Mouse (Mus musculus): ENCODE measurements at regions not wholly inside any gene's neighbourhood (a gene's known extent, or its start where the extent isn't known, plus 50 kb on each side); places are given as distances from the start of the nearest gene placed in this dataset.

DNA sequence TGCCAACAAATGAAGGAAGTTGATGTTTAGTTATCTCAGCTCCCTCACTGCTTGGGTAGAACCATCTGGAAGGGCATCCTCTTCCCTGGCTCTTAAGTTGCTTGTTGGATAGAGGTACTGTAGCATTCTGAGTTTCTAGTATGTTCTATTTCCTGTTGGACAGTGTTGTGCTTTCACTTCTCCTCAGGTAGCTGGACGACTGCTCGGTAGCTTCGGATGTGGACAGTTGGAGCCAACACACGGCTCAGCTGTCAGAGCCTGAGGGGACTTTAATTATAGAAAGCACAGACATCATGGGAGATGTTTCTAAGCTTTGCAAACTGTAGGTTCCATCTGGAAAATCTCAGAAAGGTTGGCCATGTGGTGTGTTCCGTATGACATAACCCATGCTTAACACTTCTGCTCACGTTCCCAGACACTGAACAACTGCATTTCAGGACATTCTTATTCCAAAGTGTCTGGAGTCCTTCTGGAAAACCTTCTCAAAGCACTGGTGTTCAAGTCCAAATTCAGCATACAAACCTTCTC is 233.8 kb upstream of the Lrtm1 start:
- DNase-seq (ENCODE audit: low spot score) = no peak
- Histone ChIP-seq H3K27ac (replicated peaks) (no peak overlapping the region), H3K4me1 (no peaks in the 10 kb centered on the region), H3K36me3 (replicated peaks) (no peaks in the 10 kb centered on the region), H3K9me3 (no peaks in the 10 kb centered on the region), H3K27me3 (replicated peaks; ENCODE audit: low read depth, poor library complexity, severe bottlenecking) (no peaks in the 10 kb centered on the region), H3K4me3 (no peak overlapping the region)
- 87% methylated on average over 6 of the region's 6 CpGs for WGBS

DNA sequence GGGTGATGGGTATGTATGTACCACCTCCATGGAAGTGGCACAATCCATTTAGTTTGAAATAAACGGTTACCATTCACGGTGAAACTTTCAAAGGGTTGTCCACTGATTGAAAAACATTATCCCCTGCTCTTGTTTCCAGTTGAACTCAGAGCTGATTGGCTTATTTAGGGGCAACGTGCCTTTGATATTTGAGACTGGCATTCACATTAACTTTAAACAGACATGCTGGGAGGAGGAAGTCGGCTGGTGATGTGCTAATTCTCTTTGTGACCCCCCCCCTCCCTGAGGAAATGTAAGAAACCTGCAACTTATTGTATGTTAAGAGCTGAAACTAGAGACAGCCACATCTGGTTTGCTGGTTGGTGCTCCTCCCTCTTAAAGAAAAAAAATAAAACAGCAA is 219.7 kb upstream of the Lrtm1 start:
- peak overlapping the region; percentile 37 for H3K4me3 ChIP-seq
- H3K27me3 ChIP-seq (replicated peaks; ENCODE audit: low read depth, poor library complexity, severe bottlenecking) = peaks cover 18% of the 10 kb centered on the region
- no peaks in the 10 kb centered on the region for H3K9me3 ChIP-seq
- H3K27ac ChIP-seq (replicated peaks) = 0 out of 2 replicates have a peak overlapping the region, but pooled peaks have one; percentile 67
- DNase-seq (ENCODE audit: low spot score) = peak; percentile 75
- WGBS = 1% methylated on average over 4 of the region's 4 CpGs
- H3K36me3 ChIP-seq (replicated peaks) = no peaks in the 10 kb centered on the region
- peaks cover 21% of the 10 kb centered on the region for H3K4me1 ChIP-seq

DNA sequence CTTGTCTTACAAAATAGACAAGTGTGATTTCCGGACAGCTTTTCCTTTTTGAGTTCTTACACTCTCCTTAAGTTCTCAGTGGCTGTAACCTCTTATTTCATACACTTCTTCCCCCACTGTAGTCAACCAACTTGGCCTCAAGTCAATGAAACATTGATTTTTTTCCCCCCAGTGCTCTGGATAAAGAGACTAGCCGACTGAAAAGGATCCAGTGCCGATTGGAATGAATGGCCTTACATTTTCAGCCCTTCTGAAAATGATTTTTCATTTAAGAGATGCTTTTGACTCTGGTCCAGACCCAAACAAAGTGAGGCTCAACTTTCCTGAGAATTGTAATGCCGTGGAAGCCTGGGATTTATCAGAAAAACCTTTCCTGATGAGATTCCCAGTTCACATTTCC is 216.3 kb upstream of the Lrtm1 start:
- no peak overlapping the region for H3K27ac ChIP-seq (replicated peaks)
- WGBS = 82% methylated on average over 4 of the region's 4 CpGs
- H3K9me3 ChIP-seq = peaks cover 3% of the 10 kb centered on the region; the same call in 1 of the 2 replicates
- H3K27me3 ChIP-seq (replicated peaks; ENCODE audit: low read depth, poor library complexity, severe bottlenecking) = peaks cover 18% of the 10 kb centered on the region
- H3K4me3 ChIP-seq = no peak overlapping the region
- H3K36me3 ChIP-seq (replicated peaks) = no peaks in the 10 kb centered on the region
- DNase-seq (ENCODE audit: low spot score) = no peak
- peaks cover 21% of the 10 kb centered on the region for H3K4me1 ChIP-seq

DNA sequence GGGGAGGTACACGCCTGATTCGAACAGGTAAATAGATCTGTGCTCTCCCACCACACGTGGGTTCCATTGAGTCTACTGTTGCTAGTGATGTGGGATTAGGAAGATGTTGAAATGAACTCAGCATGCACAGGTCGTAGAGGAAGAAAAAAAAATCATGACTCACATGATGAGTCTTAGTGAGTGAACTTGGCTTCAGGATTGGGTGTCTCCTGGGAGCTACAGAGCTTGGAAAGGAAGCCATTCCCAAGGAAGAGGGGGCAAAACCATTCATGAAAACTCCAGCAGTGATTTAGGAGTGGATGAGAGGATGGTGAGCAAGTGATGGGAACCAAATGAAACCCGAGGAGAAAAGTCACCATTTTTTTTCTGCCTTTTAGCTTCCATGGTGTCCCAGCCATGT is 215.9 kb upstream of the Lrtm1 start:
- H3K4me1 ChIP-seq = peaks cover 21% of the 10 kb centered on the region
- WGBS = 83% methylated on average over 5 of the region's 5 CpGs
- no peak overlapping the region for H3K4me3 ChIP-seq
- H3K36me3 ChIP-seq (replicated peaks) = no peaks in the 10 kb centered on the region
- no peak overlapping the region for H3K27ac ChIP-seq (replicated peaks)
- H3K27me3 ChIP-seq (replicated peaks; ENCODE audit: low read depth, poor library complexity, severe bottlenecking) = peaks cover 18% of the 10 kb centered on the region
- DNase-seq (ENCODE audit: low spot score) = no peak
- H3K9me3 ChIP-seq = peaks cover 3% of the 10 kb centered on the region; the same call in 1 of the 2 replicates

DNA sequence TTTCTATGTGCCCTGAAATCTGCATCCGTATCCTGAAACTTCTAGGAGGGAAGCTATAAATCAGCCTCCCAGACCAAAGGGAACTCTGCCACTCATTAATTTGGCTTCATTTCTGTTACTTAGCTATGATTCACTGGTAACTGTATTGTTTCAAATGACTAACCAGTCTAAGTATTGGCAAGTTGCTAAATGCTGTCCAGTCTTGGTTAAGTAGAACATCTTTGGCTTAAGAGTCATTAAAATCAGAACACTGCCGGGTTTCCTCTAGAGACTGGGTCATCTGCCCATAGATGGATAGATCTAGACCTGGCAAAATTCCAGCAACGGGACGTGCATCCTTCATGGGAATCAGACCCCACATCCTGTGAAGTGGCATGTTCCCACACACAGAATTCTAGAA is 209.9 kb upstream of the Lrtm1 start:
- 92% methylated on average over 4 of the region's 4 CpGs for WGBS
- Histone ChIP-seq H3K9me3 (peaks cover 3% of the 10 kb centered on the region; the same call in 1 of the 2 replicates), H3K27me3 (replicated peaks; ENCODE audit: low read depth, poor library complexity, severe bottlenecking) (no peaks in the 10 kb centered on the region), H3K27ac (replicated peaks) (no peak overlapping the region), H3K4me3 (no peak overlapping the region), H3K4me1 (no peaks in the 10 kb centered on the region), H3K36me3 (replicated peaks) (no peaks in the 10 kb centered on the region)
- no peak for DNase-seq (ENCODE audit: low spot score)

DNA sequence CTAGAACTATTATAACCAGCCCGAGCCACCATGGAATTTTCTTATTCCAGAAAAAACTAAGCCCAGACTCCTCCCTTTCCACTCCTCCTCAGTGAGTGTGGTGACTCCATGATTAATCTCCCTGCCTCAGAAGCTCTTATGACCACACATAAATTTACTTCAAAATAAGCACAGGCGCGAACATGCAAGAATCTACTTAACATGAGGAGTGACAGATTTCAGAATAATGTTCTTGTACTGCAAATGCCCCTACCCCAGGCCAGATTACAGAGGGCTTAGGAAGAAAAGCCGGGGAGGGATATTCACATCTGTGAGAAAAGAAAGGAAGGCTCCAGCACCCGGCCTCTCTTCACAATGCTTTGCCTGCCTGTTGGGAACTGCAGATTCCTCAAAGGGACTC is 208.7 kb upstream of the Lrtm1 start:
- DNase-seq (ENCODE audit: low spot score) = no peak
- Histone ChIP-seq H3K36me3 (replicated peaks) (no peaks in the 10 kb centered on the region), H3K4me3 (no peak overlapping the region), H3K27ac (replicated peaks) (no peak overlapping the region), H3K9me3 (peaks cover 3% of the 10 kb centered on the region; the same call in 1 of the 2 replicates), H3K27me3 (replicated peaks; ENCODE audit: low read depth, poor library complexity, severe bottlenecking) (no peaks in the 10 kb centered on the region), H3K4me1 (peaks cover 5% of the 10 kb centered on the region)
- WGBS = 73% methylated on average over 5 of the region's 5 CpGs

DNA sequence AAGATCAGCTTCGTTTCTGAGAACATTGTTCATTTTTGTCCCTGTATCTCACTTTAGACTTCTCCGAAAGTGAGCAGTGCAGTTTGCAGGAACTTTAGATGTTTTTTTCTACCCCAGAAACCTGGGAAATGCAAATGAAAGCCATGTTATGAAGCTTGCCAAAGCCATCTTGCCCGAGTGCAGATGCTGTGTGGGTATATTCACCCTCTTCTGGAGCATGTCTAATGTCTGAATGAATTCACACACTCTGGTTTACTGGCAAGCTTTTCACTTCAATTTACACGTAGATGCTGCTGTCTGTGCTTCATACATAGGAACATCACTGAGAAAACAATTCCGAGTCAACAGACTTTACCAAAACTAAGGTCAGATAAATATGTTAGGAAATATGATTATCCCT is 197.0 kb upstream of the Lrtm1 start:
- H3K4me3 ChIP-seq = no peak overlapping the region
- no peaks in the 10 kb centered on the region for H3K9me3 ChIP-seq
- H3K36me3 ChIP-seq (replicated peaks) = no peaks in the 10 kb centered on the region
- H3K27ac ChIP-seq (replicated peaks) = no peak overlapping the region
- peaks cover 5% of the 10 kb centered on the region for H3K4me1 ChIP-seq
- WGBS = 83% methylated on average over 5 of the region's 5 CpGs
- H3K27me3 ChIP-seq (replicated peaks; ENCODE audit: low read depth, poor library complexity, severe bottlenecking) = no peaks in the 10 kb centered on the region
- DNase-seq (ENCODE audit: low spot score) = no peak

DNA sequence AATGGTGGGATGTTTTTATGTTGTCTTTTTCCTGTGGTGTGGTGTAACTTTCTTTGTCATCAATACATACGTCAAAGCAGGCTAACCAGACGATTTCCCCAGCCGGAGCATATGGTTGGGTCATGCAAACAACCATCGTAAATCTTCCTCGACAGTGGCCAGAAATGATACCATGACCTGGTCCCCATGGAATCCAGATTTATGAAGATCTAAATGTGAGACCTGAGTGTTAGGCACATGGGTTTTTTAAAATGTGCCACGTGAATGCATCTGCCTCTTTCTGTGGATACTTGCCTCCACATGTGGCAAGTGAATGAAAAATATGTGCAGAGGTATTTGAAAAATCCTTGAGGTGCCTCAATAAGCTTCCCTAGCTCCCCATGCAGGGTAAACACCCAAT is 190.8 kb upstream of the Lrtm1 start:
- WGBS = 83% methylated on average over 6 of the region's 6 CpGs
- Histone ChIP-seq H3K27ac (replicated peaks) (no peak overlapping the region), H3K27me3 (replicated peaks; ENCODE audit: low read depth, poor library complexity, severe bottlenecking) (no peaks in the 10 kb centered on the region), H3K36me3 (replicated peaks) (no peaks in the 10 kb centered on the region), H3K4me3 (no peak overlapping the region), H3K4me1 (no peaks in the 10 kb centered on the region; the same call in 1 of the 2 replicates), H3K9me3 (no peaks in the 10 kb centered on the region)
- no peak for DNase-seq (ENCODE audit: low spot score)

DNA sequence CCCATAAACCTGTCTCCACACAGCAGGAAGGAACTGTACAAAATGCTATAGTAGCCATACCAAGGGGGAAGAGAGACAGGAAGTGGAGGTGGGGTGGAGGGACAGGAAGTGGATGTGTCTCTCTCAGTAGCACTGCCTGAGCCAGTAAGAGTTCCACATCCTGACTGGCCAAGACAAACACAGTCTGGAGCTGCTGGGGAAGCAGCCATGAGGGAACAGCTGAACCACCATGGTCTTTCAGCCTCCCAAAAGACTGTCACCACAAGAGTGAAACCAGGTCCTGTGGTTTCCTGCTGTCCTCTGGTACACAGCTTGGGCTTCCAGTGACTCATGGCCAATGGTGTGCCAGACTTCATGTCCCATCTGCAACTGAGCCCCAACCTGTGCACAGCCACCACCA is 180.9 kb upstream of the Lrtm1 start:
- no peak overlapping the region for H3K4me3 ChIP-seq
- no peaks in the 10 kb centered on the region for H3K36me3 ChIP-seq (replicated peaks)
- H3K27me3 ChIP-seq (replicated peaks; ENCODE audit: low read depth, poor library complexity, severe bottlenecking) = no peaks in the 10 kb centered on the region
- no peaks in the 10 kb centered on the region for H3K9me3 ChIP-seq
- 0 out of 2 replicates have a peak overlapping the region, but pooled peaks have one; percentile 4 for H3K27ac ChIP-seq (replicated peaks)
- no peak for DNase-seq (ENCODE audit: low spot score)
- H3K4me1 ChIP-seq = peaks cover 4% of the 10 kb centered on the region; the same call in 1 of the 2 replicates

DNA sequence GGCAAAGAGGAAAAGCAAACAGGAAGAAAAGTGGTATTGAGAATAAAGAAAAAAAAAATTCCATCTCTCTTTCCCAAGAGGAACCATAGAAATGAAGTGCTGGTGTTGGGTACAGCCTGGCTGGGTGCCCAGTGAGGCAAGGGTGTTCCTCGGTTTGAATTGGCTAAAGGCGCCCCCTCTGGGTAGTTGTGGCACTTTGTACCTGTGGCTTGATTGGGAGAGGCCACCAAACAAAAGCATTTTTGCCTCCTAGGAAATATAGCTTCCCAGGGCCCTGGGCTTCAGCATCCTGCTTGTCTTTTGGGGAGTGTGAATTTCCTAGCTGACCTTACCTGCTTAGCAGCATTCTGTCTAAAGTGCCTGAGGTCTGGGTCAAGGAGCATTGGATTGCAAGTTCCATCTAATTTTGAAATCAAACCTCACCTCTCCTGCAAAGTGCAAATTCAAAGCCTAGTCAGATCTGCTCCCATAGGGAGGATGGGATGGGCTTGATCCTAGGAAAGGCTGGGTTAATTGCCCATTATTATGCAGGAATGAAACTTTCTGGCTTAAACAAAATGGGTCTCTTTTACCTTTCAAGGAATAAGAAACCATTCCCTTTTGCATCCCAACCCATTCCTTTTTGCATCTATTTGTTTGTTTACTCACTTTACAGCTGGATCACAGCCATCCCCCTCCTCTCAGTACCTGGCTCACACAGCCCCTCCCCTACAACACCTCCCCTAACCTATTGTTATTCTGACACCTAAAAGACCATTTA is 169.0 kb upstream of the Lrtm1 start:
- peak; percentile 15 for DNase-seq (ENCODE audit: low spot score)
- no peaks in the 10 kb centered on the region for H3K9me3 ChIP-seq

More for the DNA sequence above, 169.0 kb upstream of the Lrtm1 start:
- Histone ChIP-seq H3K4me1 (peaks cover 6% of the 10 kb centered on the region; the same call in 1 of the 2 replicates), H3K4me3 (no peak overlapping the region), H3K36me3 (replicated peaks) (no peaks in the 10 kb centered on the region), H3K27me3 (replicated peaks; ENCODE audit: low read depth, poor library complexity, severe bottlenecking) (no peaks in the 10 kb centered on the region), H3K27ac (replicated peaks) (no peak overlapping the region)
- WGBS = 20% methylated on average over 2 of the region's 2 CpGs

Data from embryonic facial prominence, embryonic 10.5 days (tissue).